Mouse (Mus musculus) spleen, adult 2 months (tissue): ENCODE results near the gene Tnik.

Source experiments
- CTCF ChIP-seq: fragments of 200-500 bp; IDR thresholded peaks from 2 replicates; pipeline ENCODE4 v1.5.1; 2011; ENCODE audit warnings: mild to moderate bottlenecking, inconsistent platforms; ENCODE audit not compliant: insufficient read depth, insufficient read length, insufficient replicate concordance; ENCODE audit errors: extremely low read depth
- POLR2A ChIP-seq: fragments of 200-500 bp; IDR thresholded peaks from 2 replicates; pipeline ENCODE4 v1.6.1; 2011; ENCODE audit warnings: low read depth, low read length, inconsistent platforms

- TF ChIP-seq CTCF (no peak), POLR2A (no peak)
Measured at GRCm38 (mm10) chr3:28721838-28722237, 458.8 kb downstream of the Tnik start.
